Mouse (Mus musculus): ENCODE data around the gene Ncoa3. TPM values are rescaled to one million over a fixed set of nuclear protein-coding genes. Genes with fewer than 3 reads are reported as not detected.

Gene Ncoa3
- polyA plus RNA-seq, 1 experiment from 2014 or later: 17.4 TPM

GRCm38 (mm10) chr2:165956096-165956740 is 36.2 kb upstream of the Ncoa3 start:
- no peaks in the 10 kb centered on the region for H3K36me3 ChIP-seq
- peaks cover 18% of the 10 kb centered on the region for H3K4me1 ChIP-seq (replicated peaks)
- H3K27me3 ChIP-seq (replicated peaks): no peaks in the 10 kb centered on the region
- H3K27ac ChIP-seq (ENCODE audit: poor library complexity, severe bottlenecking): no peak overlapping the region
- no peak for ATAC-seq (ENCODE audit: insufficient number of reproducible peaks, low FRiP score)
- WGBS: 78% methylated on average over 7 of the region's 7 CpGs
- H3K4me3 ChIP-seq: no peak overlapping the region
- no peak overlapping the region for H3K9ac ChIP-seq
- no peaks in the 10 kb centered on the region for H3K9me3 ChIP-seq (replicated peaks)
- no peak overlapping the region for H3K4me2 ChIP-seq

GRCm38 (mm10) chr2:165957257-165957828 is 35.1 kb upstream of the Ncoa3 start:
- Histone ChIP-seq H3K27me3 (replicated peaks) (no peaks in the 10 kb centered on the region), H3K36me3 (no peaks in the 10 kb centered on the region)
- 74% methylated on average over 9 of the region's 9 CpGs for WGBS

GRCm38 (mm10) chr2:165958556-165958955 is 33.9 kb upstream of the Ncoa3 start:
- no peak overlapping the region for H3K9ac ChIP-seq
- no peak overlapping the region for H3K4me2 ChIP-seq
- H3K36me3 ChIP-seq: no peaks in the 10 kb centered on the region
- no peak for ATAC-seq (ENCODE audit: insufficient number of reproducible peaks, low FRiP score)
- 83% methylated on average over 6 of the region's 6 CpGs for WGBS
- no peak overlapping the region for H3K27ac ChIP-seq (ENCODE audit: poor library complexity, severe bottlenecking)
- no peaks in the 10 kb centered on the region for H3K27me3 ChIP-seq (replicated peaks)
- peaks cover 15% of the 10 kb centered on the region for H3K4me1 ChIP-seq (replicated peaks)
- no peak overlapping the region for H3K4me3 ChIP-seq
- no peaks in the 10 kb centered on the region for H3K9me3 ChIP-seq (replicated peaks)

More at GRCm38 (mm10) chr2:165957257-165957828, 35.1 kb upstream of the Ncoa3 start:
- ATAC-seq (ENCODE audit: insufficient number of reproducible peaks, low FRiP score): no peak
- Histone ChIP-seq H3K9ac (no peak overlapping the region), H3K9me3 (replicated peaks) (no peaks in the 10 kb centered on the region), H3K27ac (ENCODE audit: poor library complexity, severe bottlenecking) (no peak overlapping the region), H3K4me1 (replicated peaks) (peaks cover 12% of the 10 kb centered on the region), H3K4me3 (no peak overlapping the region), H3K4me2 (no peak overlapping the region)

- 85% methylated on average over 3 of the region's 3 CpGs for WGBS
- Histone ChIP-seq H3K27me3 (replicated peaks) (no peaks in the 10 kb centered on the region), H3K9ac (no peak overlapping the region), H3K4me1 (replicated peaks) (peaks cover 7% of the 10 kb centered on the region; the same call in 1 of the 2 replicates), H3K9me3 (replicated peaks) (no peaks in the 10 kb centered on the region), H3K27ac (ENCODE audit: poor library complexity, severe bottlenecking) (no peak overlapping the region), H3K36me3 (no peaks in the 10 kb centered on the region), H3K4me2 (no peak overlapping the region), H3K4me3 (no peak overlapping the region)
- no peak for ATAC-seq (ENCODE audit: insufficient number of reproducible peaks, low FRiP score)
Observed at GRCm38 (mm10) chr2:165960695-165961094, 31.7 kb upstream of the Ncoa3 start.

GRCm38 (mm10) chr2:165962824-165963223 is 29.6 kb upstream of the Ncoa3 start:
- no peak overlapping the region for H3K27ac ChIP-seq (ENCODE audit: poor library complexity, severe bottlenecking)
- H3K4me1 ChIP-seq (replicated peaks): peaks cover 13% of the 10 kb centered on the region
- peak; percentile 70 for ATAC-seq (ENCODE audit: insufficient number of reproducible peaks, low FRiP score)

GRCm38 (mm10) chr2:165964121-165964520 is 28.3 kb upstream of the Ncoa3 start:
- WGBS: 27% methylated on average over 4 of the region's 4 CpGs
- no peak for ATAC-seq (ENCODE audit: insufficient number of reproducible peaks, low FRiP score)

More at GRCm38 (mm10) chr2:165962824-165963223, 29.6 kb upstream of the Ncoa3 start:
- Histone ChIP-seq H3K9ac (no peak overlapping the region), H3K4me2 (no peak overlapping the region), H3K27me3 (replicated peaks) (no peaks in the 10 kb centered on the region), H3K4me3 (no peak overlapping the region), H3K36me3 (no peaks in the 10 kb centered on the region), H3K9me3 (replicated peaks) (no peaks in the 10 kb centered on the region)
- WGBS: 49% methylated on average over 5 of the region's 5 CpGs

GRCm38 (mm10) chr2:165967076-165967475 is 25.4 kb upstream of the Ncoa3 start:
- 80% methylated on average over 2 of the region's 2 CpGs for WGBS
- H3K4me2 ChIP-seq: no peak overlapping the region
- H3K27ac ChIP-seq (ENCODE audit: poor library complexity, severe bottlenecking): peak overlapping the region; percentile 67
- H3K9ac ChIP-seq: no peak overlapping the region
- ATAC-seq (ENCODE audit: insufficient number of reproducible peaks, low FRiP score): no peak
- peaks cover 36% of the 10 kb centered on the region for H3K4me1 ChIP-seq (replicated peaks)
- H3K4me3 ChIP-seq: no peak overlapping the region
- H3K27me3 ChIP-seq (replicated peaks): no peaks in the 10 kb centered on the region
- H3K36me3 ChIP-seq: no peaks in the 10 kb centered on the region
- no peaks in the 10 kb centered on the region for H3K9me3 ChIP-seq (replicated peaks)

More at GRCm38 (mm10) chr2:165964121-165964520, 28.3 kb upstream of the Ncoa3 start:
- Histone ChIP-seq H3K4me2 (no peak overlapping the region), H3K36me3 (no peaks in the 10 kb centered on the region), H3K4me1 (replicated peaks) (peaks cover 26% of the 10 kb centered on the region), H3K27me3 (replicated peaks) (no peaks in the 10 kb centered on the region), H3K9me3 (replicated peaks) (no peaks in the 10 kb centered on the region), H3K4me3 (no peak overlapping the region), H3K9ac (no peak overlapping the region), H3K27ac (ENCODE audit: poor library complexity, severe bottlenecking) (no peak overlapping the region)

GRCm38 (mm10) chr2:165967823-165968555 is 24.4 kb upstream of the Ncoa3 start:
- no peak overlapping the region for H3K4me2 ChIP-seq
- no peaks in the 10 kb centered on the region for H3K9me3 ChIP-seq (replicated peaks)
- no peak overlapping the region for H3K9ac ChIP-seq
- no peaks in the 10 kb centered on the region for H3K27me3 ChIP-seq (replicated peaks)
- peak overlapping the region; percentile 67 for H3K27ac ChIP-seq (ENCODE audit: poor library complexity, severe bottlenecking)
- ATAC-seq (ENCODE audit: insufficient number of reproducible peaks, low FRiP score): peak; percentile 49; the same call in 1 of the 2 replicates
- no peak overlapping the region for H3K4me3 ChIP-seq
- no peaks in the 10 kb centered on the region for H3K36me3 ChIP-seq
- peaks cover 34% of the 10 kb centered on the region for H3K4me1 ChIP-seq (replicated peaks)
- WGBS: 29% methylated on average over 6 of the region's 6 CpGs

GRCm38 (mm10) chr2:165968876-165969275 is 23.6 kb upstream of the Ncoa3 start:
- H3K4me3 ChIP-seq: no peak overlapping the region
- H3K9me3 ChIP-seq (replicated peaks): no peaks in the 10 kb centered on the region
- peaks cover 32% of the 10 kb centered on the region for H3K4me1 ChIP-seq (replicated peaks)
- ATAC-seq (ENCODE audit: insufficient number of reproducible peaks, low FRiP score): peak; percentile 80
- no peak overlapping the region for H3K4me2 ChIP-seq
- 30% methylated on average over 3 of the region's 3 CpGs for WGBS
- H3K27me3 ChIP-seq (replicated peaks): no peaks in the 10 kb centered on the region
- peak overlapping the region; percentile 67; the same call in 1 of the 2 replicates for H3K27ac ChIP-seq (ENCODE audit: poor library complexity, severe bottlenecking)
- H3K9ac ChIP-seq: no peak overlapping the region
- no peaks in the 10 kb centered on the region for H3K36me3 ChIP-seq

- Histone ChIP-seq H3K4me1 (replicated peaks) (peaks cover 28% of the 10 kb centered on the region), H3K27me3 (replicated peaks) (no peaks in the 10 kb centered on the region), H3K9me3 (replicated peaks) (no peaks in the 10 kb centered on the region), H3K4me3 (no peak overlapping the region), H3K4me2 (no peak overlapping the region), H3K27ac (ENCODE audit: poor library complexity, severe bottlenecking) (0 out of 2 replicates have a peak overlapping the region, but pooled peaks have one; percentile 67), H3K9ac (no peak overlapping the region), H3K36me3 (no peaks in the 10 kb centered on the region)
- no peak for ATAC-seq (ENCODE audit: insufficient number of reproducible peaks, low FRiP score)
- WGBS: 28% methylated on average over 8 of the region's 8 CpGs
Observed at GRCm38 (mm10) chr2:165969391-165969790, 23.0 kb upstream of the Ncoa3 start.

- Histone ChIP-seq H3K36me3 (no peaks in the 10 kb centered on the region), H3K27ac (ENCODE audit: poor library complexity, severe bottlenecking) (no peak overlapping the region), H3K4me2 (no peak overlapping the region), H3K4me3 (no peak overlapping the region), H3K27me3 (replicated peaks) (no peaks in the 10 kb centered on the region), H3K4me1 (replicated peaks) (peaks cover 28% of the 10 kb centered on the region), H3K9ac (no peak overlapping the region), H3K9me3 (replicated peaks) (no peaks in the 10 kb centered on the region)
- no peak for ATAC-seq (ENCODE audit: insufficient number of reproducible peaks, low FRiP score)
- WGBS: 74% methylated on average over 13 of the region's 13 CpGs
Observed at GRCm38 (mm10) chr2:165969961-165970360, 22.5 kb upstream of the Ncoa3 start.
